Mouse (Mus musculus) thymus, adult 2 months (tissue): ENCODE data around the gene Evl. TPM values are rescaled to one million over a fixed set of nuclear protein-coding genes. Genes with fewer than 3 reads are reported as not detected.

Source experiments
- DNase-seq: peaks from one replicate; pipeline ENCODE4 v3.0.0; 2021
- H3K27ac ChIP-seq: fragments of 200-500 bp; 2 replicates; pipeline ENCODE4 v1.5.1; 2012; ENCODE audit warnings: low read length, control low read depth; ENCODE audit not compliant: control insufficient read depth, insufficient read depth
- H3K27me3 ChIP-seq: fragments of 200-500 bp; 2 replicates; pipeline ENCODE4 v1.6.1; 2012; ENCODE audit warnings: mild to moderate bottlenecking, low read length, moderate library complexity, mixed read lengths; ENCODE audit not compliant: control insufficient read depth, insufficient read depth
- H3K36me3 ChIP-seq: fragments of 200-500 bp; 2 replicates; pipeline ENCODE4 v1.6.1; 2012; ENCODE audit warnings: mild to moderate bottlenecking, low read length, moderate library complexity; ENCODE audit not compliant: control insufficient read depth, insufficient read depth
- H3K4me1 ChIP-seq: fragments of 200-500 bp; replicated peaks from 2 replicates; pipeline ENCODE4 v1.6.1; 2012; ENCODE audit warnings: low read length; ENCODE audit not compliant: control insufficient read depth, insufficient read depth
- H3K4me3 ChIP-seq: fragments of 200-500 bp; 2 replicates; pipeline ENCODE4 v1.5.1; 2012; ENCODE audit warnings: mild to moderate bottlenecking, low read length, control low read depth, moderate library complexity; ENCODE audit not compliant: control insufficient read depth, insufficient read depth
- CTCF ChIP-seq: fragments of 200-500 bp; IDR thresholded peaks from 2 replicates; pipeline ENCODE4 v1.5.1; 2012; ENCODE audit warnings: mild to moderate bottlenecking, control low read depth, low read length, moderate library complexity, borderline replicate concordance; ENCODE audit not compliant: control insufficient read depth, poor library complexity, insufficient read depth; ENCODE audit errors: extremely low read depth
- POLR2A ChIP-seq: fragments of 200-500 bp; IDR thresholded peaks from 2 replicates; pipeline ENCODE4 v1.6.1; 2012; ENCODE audit warnings: mild to moderate bottlenecking, low read length, control low read depth, moderate library complexity; ENCODE audit not compliant: control insufficient read depth, poor library complexity, insufficient read depth; ENCODE audit errors: extremely low read depth
- WGBS: fragments of 180-500 bp; shearing (Covaris S2); methylation state at CpG from one replicate; pipeline ENCODE4 v1.1.7; 2018; 5-methylcytosine and 5-hydroxymethylcytosine counted together
- polyA plus RNA-seq: library from polyadenylated mRNA; depleted of rRNA; stranded (reverse); fragments of >200 nt; gene quantifications from 2 replicates; pipeline ENCODE4 v1.2.3, GENCODE M21; 2012

Gene Evl
- polyA plus RNA-seq, 1 experiment, result 172 TPM

DNA sequence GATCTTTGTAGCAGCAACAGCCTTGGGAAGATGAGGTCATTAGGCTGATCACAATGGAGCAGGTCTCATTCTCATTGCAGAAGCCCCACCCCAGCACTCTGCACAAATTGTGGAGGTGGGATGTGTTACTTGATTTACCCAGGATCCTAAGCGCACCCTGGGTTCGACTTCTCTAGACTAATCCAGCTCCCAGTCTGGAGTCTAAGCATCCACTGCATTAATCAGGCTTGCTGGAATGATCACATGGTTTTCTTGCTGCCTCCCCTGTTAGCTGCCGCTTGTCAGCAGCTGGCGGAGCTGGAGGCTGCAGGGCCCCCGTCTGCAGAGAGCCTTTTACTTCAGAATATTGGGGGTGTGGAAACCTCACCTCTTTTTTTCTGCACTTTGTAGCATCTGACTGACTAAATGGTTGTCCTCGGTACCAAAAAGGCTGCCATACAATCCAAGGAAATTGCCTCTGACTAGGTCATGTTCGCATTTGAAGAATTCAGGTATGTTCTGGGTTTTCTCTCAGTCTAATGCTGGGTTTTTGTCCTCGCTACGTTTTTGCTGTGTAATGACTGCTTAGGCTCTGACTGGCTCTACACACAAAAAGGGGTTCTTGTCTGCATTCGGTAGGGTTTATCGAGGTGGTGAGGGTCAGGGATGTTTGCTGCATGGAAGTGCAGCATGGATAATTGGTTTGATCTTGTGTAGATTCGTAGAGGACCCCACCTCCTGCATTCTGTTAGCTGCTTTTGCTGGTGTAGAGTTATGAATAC lies 51.2 kb downstream of the Evl start:
- DNase-seq, result no peak
- no peaks in the 10 kb centered on the region for H3K36me3 ChIP-seq
- no peaks in the 10 kb centered on the region for H3K27me3 ChIP-seq
- H3K4me1 ChIP-seq, result peaks cover 6% of the 10 kb centered on the region
- no peak for TF ChIP-seq POLR2A
- no peak for TF ChIP-seq CTCF
- 44% methylated on average over 12 of the region's 12 CpGs for WGBS
- H3K27ac ChIP-seq, result no peak overlapping the region
- H3K4me3 ChIP-seq, result no peak overlapping the region

DNA sequence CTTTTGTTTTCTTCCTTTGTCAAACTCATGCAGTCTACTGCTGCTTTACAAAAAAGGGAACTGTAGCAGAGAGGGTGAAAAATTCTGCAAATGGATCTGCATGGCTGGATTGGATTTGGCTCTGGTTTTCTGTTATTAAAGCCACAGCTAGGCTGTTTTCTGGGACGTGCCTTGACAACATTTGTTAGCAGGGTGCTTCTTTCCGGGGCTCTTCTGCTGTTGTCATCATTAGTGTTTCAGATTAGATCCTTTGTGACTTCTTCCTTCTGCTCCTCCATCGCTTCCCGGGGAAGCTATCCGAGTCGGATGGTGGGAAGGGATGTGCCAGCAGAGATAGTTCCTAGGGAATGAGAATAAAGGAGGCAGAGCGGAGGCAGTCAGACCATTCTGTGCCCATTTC lies 51.8 kb downstream of the Evl start:
- Histone ChIP-seq H3K4me3 (no peak overlapping the region), H3K27ac (no peak overlapping the region), H3K27me3 (no peaks in the 10 kb centered on the region), H3K36me3 (no peaks in the 10 kb centered on the region), H3K4me1 (peaks cover under 1% of the 10 kb centered on the region; the same call in 1 of the 2 replicates)
- WGBS, result 73% methylated on average over 7 of the region's 7 CpGs
- no peak for TF ChIP-seq CTCF
- TF ChIP-seq POLR2A, result no peak
- no peak for DNase-seq

DNA sequence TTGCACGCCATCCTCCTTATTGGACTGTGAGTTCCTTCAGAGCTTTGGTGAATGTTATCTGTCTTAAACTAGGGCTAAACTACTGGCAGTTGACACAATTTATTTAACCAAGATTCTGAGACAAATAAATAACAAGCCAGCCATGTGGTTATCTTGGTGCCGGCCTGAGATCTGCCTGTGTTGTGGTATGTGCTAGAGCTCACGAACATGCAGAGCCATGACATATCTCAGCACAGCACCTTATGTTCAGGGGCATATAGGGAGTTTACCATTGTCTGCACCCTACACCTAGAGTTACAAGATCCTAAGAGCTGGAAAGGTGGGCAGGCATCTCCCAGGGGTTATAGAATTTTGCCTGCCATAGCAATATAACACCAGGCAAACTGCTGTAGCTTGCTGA lies 54.9 kb downstream of the Evl start:
- no peaks in the 10 kb centered on the region for H3K27me3 ChIP-seq
- no peaks in the 10 kb centered on the region for H3K36me3 ChIP-seq
- TF ChIP-seq POLR2A (no peak), CTCF (no peak)
- H3K4me1 ChIP-seq, result no peaks in the 10 kb centered on the region
- H3K4me3 ChIP-seq, result no peak overlapping the region
- no peak for DNase-seq
- 96% methylated on average over 3 of the region's 3 CpGs for WGBS
- no peak overlapping the region for H3K27ac ChIP-seq

GRCm38 (mm10) chr12:108610255-108610654 lies 55.7 kb downstream of the Evl start:
- no peak for DNase-seq
- TF ChIP-seq POLR2A, result no peak
- TF ChIP-seq CTCF, result no peak
- Histone ChIP-seq H3K27me3 (no peaks in the 10 kb centered on the region), H3K4me3 (no peak overlapping the region), H3K4me1 (no peaks in the 10 kb centered on the region), H3K27ac (no peak overlapping the region), H3K36me3 (no peaks in the 10 kb centered on the region)
- WGBS, result 79% methylated on average over 4 of the region's 4 CpGs

- H3K4me3 ChIP-seq, result no peak overlapping the region
- peak; percentile 76 for DNase-seq
- WGBS, result 15% methylated on average over 3 of the region's 3 CpGs
Observed at GRCm38 (mm10) chr12:108613081-108613480, 58.6 kb downstream of the Evl start.

DNA sequence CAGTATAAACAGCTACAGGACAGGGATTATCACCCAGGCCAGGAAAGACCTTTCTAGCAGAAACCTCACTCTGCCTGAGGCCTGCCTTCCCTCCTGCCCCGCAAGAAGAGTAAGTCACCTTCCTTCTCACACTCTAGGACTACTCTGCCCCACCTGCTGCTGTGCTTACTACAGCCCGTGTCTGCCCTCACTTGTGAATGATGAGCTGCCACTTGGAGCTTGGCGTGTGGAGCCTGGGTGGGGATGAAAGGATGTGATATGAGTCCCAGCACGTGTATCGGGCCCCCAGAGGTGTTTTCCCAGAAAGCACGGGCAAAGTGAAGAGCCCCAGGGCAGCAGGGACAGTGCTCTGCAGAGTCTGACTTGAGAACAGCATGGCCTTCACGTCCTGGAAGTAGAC lies 63.0 kb downstream of the Evl start:
- no peak overlapping the region for H3K27ac ChIP-seq
- TF ChIP-seq CTCF, result no peak
- TF ChIP-seq POLR2A, result no peak
- 80% methylated on average over 7 of the region's 7 CpGs for WGBS
- no peaks in the 10 kb centered on the region for H3K36me3 ChIP-seq
- DNase-seq, result no peak
- H3K27me3 ChIP-seq, result no peaks in the 10 kb centered on the region
- no peak overlapping the region for H3K4me3 ChIP-seq
- H3K4me1 ChIP-seq, result peaks cover 2% of the 10 kb centered on the region

More at GRCm38 (mm10) chr12:108613081-108613480, 58.6 kb downstream of the Evl start:
- no peak for TF ChIP-seq POLR2A
- peak; percentile 68; the same call in 1 of the 2 replicates for TF ChIP-seq CTCF
- no peaks in the 10 kb centered on the region for H3K36me3 ChIP-seq
- no peak overlapping the region for H3K27ac ChIP-seq
- no peaks in the 10 kb centered on the region for H3K27me3 ChIP-seq
- H3K4me1 ChIP-seq, result no peaks in the 10 kb centered on the region

- Histone ChIP-seq H3K27me3 (no peaks in the 10 kb centered on the region), H3K36me3 (no peaks in the 10 kb centered on the region), H3K4me1 (peaks cover 4% of the 10 kb centered on the region), H3K27ac (no peak overlapping the region), H3K4me3 (no peak overlapping the region)
- TF ChIP-seq CTCF (no peak), POLR2A (no peak)
- WGBS, result 86% methylated on average over 7 of the region's 7 CpGs
- DNase-seq, result no peak
Observed at GRCm38 (mm10) chr12:108619853-108620416, 65.4 kb downstream of the Evl start.
